Mouse (Mus musculus): Measurements from ENCODE around the gene Zfp94.

DNA sequence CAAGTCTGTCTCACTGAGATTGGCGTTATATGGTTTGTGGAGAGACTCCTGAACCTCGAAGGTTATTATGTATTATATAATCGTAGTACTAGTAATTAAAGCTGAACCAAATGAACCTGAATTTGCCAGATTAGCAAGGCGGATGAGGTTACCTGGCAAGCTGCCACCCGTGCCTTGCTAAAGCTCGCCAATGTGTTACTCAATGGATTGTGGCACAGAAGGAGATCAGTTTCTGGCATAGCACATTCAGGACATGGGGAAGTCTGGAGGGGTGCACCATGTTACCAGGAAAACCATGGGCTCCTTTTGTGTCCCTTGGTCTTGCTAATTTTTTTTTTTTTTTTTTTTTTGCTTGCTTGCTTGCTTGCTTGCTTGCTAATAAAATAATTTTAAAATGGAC lies 8.7 kb upstream of the Zfp94 start:
- TF ChIP-seq CTCF (IDR thresholded peaks at IDR 0.05; ENCODE audit: insufficient read depth, low read depth, low read length) (no peak), POLR2A (IDR thresholded peaks at IDR 0.05; ENCODE audit: insufficient read depth, low read depth, low read length) (no peak)

Measured in olfactory bulb, adult 2 months (tissue).